In the genomic region with DNA sequence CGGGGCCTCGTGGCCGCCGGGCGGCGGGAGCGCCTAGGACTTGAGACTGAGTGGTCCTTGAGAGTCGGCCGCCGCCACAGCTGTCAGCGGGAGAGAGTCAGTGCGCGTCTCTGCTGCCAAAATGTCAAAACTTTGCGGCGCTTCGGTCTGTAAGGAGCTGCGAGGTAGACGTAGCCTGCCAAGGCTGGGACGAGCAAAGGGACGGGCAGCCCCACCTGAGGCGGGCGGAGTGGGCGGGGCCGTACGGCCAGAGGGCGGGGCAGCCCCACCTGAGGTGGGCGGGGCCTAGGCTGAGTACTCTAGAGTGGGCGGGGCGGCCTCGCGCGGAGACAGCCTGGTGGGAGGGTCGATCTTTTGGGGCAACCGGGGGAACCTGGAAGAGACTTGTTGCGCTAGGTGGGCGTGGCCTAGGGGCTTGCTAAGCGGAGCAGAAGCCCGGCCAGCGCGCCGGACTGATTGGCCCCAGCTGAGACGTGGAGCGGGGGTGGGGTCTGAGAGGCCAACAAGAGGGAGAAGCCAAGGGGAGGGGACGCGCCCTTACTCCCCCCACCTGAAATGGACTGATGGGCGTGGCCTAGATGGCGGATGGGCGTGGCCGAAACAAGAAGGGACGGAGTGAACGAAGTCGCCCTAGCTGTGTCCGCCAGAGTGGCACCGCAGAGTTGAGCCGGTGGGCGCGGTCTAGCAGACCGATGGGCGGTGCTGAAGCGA, we compare ENCODE assay signal across 8 mouse cellular contexts. TPM values are rescaled to one million over a fixed set of nuclear protein-coding genes. Genes with fewer than 3 reads are reported as not detected.
DNase-seq lines count a peak whose midpoint lies in the region; ATAC-seq and TF ChIP-seq lines count a peak whose summit lies in the region.

A gene (minus strand): TSS at position 232 of the 711 bp plus-strand sequence.

- no peaks in the 10 kb centered on the region for H3K27me3 ChIP-seq in limb, embryonic 14.5 days (ENCODE audit: control insufficient read depth, insufficient read depth, low read length)
- peaks cover 24% of the 10 kb centered on the region for H3K27me3 ChIP-seq in midbrain, postnatal 0 days (ENCODE audit: insufficient read depth, low read length)

- 0% methylated on average over 40 of the region's 60 CpGs for WGBS in limb, embryonic 14.5 days
- WGBS in midbrain, postnatal 0 days = 1% methylated on average over 58 of the region's 60 CpGs

- no peaks in the 10 kb centered on the region; the same call in 1 of the 2 replicates for H3K4me1 ChIP-seq in embryonic fibroblast, embryonic 13.5 days (ENCODE audit: control insufficient read depth, insufficient read depth, low read length)
- 0 out of 2 replicates have a peak, but pooled peaks cover 7% of the 10 kb centered on the region for H3K4me1 ChIP-seq in limb, embryonic 14.5 days (ENCODE audit: control insufficient read depth, insufficient read depth, low read length)
- peaks cover 3% of the 10 kb centered on the region; the same call in 1 of the 2 replicates for H3K4me1 ChIP-seq in midbrain, postnatal 0 days (ENCODE audit: insufficient read depth, low read length)

- peak within 1 kb of the TSS; percentile 74 for H3K4me2 ChIP-seq in limb, embryonic 14.5 days (replicated peaks; ENCODE audit: low read depth, low read length, severe bottlenecking)
- peak within 1 kb of the TSS; percentile 100 for H3K4me2 ChIP-seq in midbrain, postnatal 0 days (ENCODE audit: low read depth, low read length, poor library complexity, severe bottlenecking)

- no peaks in the 10 kb centered on the region for H3K9me3 ChIP-seq in limb, embryonic 14.5 days (ENCODE audit: control insufficient read depth, low read length)
- no peaks in the 10 kb centered on the region for H3K9me3 ChIP-seq in midbrain, postnatal 0 days (ENCODE audit: low read length)

- peak within 1 kb of the TSS; percentile 51 for H3K9ac ChIP-seq in limb, embryonic 14.5 days (ENCODE audit: low read depth, low read length, severe bottlenecking)
- peak within 1 kb of the TSS; percentile 42; the same call in 1 of the 2 replicates for H3K9ac ChIP-seq in midbrain, postnatal 0 days (replicated peaks; ENCODE audit: low read length, poor library complexity, severe bottlenecking)

- no peak; the same call in 1 of the 2 replicates for ATAC-seq in cerebellum, adult (ENCODE audit: insufficient number of reproducible peaks, low FRiP score, low TSS enrichment)
- ATAC-seq in limb, embryonic 14.5 days (ENCODE audit: low FRiP score, low read depth) = peak; percentile 91
- peak; percentile 73; the same call in 1 of the 2 replicates for ATAC-seq in midbrain, postnatal 0 days (ENCODE audit: low FRiP score)

- TF ChIP-seq CTCF in embryonic fibroblast, embryonic 13.5 days (IDR thresholded peaks at IDR 0.05; ENCODE audit: borderline replicate concordance, insufficient read depth, low read length) = no peak
- no peak for TF ChIP-seq CTCF in midbrain, postnatal 0 days (IDR thresholded peaks at IDR 0.05)

- H3K36me3 ChIP-seq in limb, embryonic 14.5 days (ENCODE audit: control insufficient read depth, insufficient read depth, low read length) = no peaks in the 10 kb centered on the region
- H3K36me3 ChIP-seq in midbrain, postnatal 0 days (ENCODE audit: insufficient read depth, low read length) = no peaks in the 10 kb centered on the region

- H3K4me3 ChIP-seq in embryonic fibroblast, embryonic 13.5 days (ENCODE audit: insufficient read depth, low read length) = peak within 1 kb of the TSS; percentile 72
- H3K4me3 ChIP-seq in limb, embryonic 14.5 days (replicated peaks; ENCODE audit: low read length) = peak within 1 kb of the TSS; percentile 50
- H3K4me3 ChIP-seq in midbrain, postnatal 0 days (ENCODE audit: low read depth, low read length) = peak within 1 kb of the TSS; percentile 53

- H3K27ac ChIP-seq in embryonic fibroblast, embryonic 13.5 days (ENCODE audit: insufficient read depth, low read length) = peak within 1 kb of the TSS; percentile 59; the same call in 1 of the 2 replicates
- H3K27ac ChIP-seq in limb, embryonic 14.5 days (replicated peaks; ENCODE audit: low read depth, low read length) = peak within 1 kb of the TSS; percentile 3; the same call in 1 of the 2 replicates
- H3K27ac ChIP-seq in midbrain, postnatal 0 days (ENCODE audit: low read depth, low read length) = no peak within 1 kb of the TSS

- peak; percentile 40 for TF ChIP-seq POLR2A in embryonic fibroblast, embryonic 13.5 days (IDR thresholded peaks at IDR 0.05; ENCODE audit: low read depth, low read length)
- peak; percentile 26; the same call in 1 of the 2 replicates for TF ChIP-seq POLR2A in limb, embryonic 14.5 days (IDR thresholded peaks at IDR 0.05; ENCODE audit: borderline replicate concordance, extremely low read depth, insufficient read depth, insufficient read length)

- peak; percentile 24 for DNase-seq in cerebellum, adult 11 months
- DNase-seq in heart, adult 9 months (ENCODE audit: low spot score in 2 of 2) = peak; percentile 79 to 84
- peak; percentile 99 for DNase-seq in kidney, adult 9 months
- DNase-seq in limb, embryonic 14.5 days (ENCODE audit: low spot score) = peak; percentile 96
- DNase-seq in midbrain, postnatal 0 days (ENCODE audit: low spot score) = peak; percentile 61
- peak; percentile 30 to 77 for DNase-seq in spleen, postnatal 10 days (ENCODE audit: low spot score in 2 of 2)

RNA-seq across cellular contexts. Expression of the gene that starts here (rescaled TPM):
- polyA plus RNA-seq in embryonic fibroblast, embryonic 13.5 days (2011; ENCODE audit: insufficient read length, low read depth, missing spikeins) = 5.1 and 7.5 TPM in 2 replicates
- 6.9 and 7.4 TPM in 2 replicates for polyA plus RNA-seq in limb, embryonic 14.5 days (2012; rRNA removed)
- polyA plus RNA-seq in limb, embryonic 14.5 days (2014; fragmentation: Nextera tagmentation; extraction: Ambion mirVana) = 9.2 and 9.6 TPM in 2 replicates
- 0.14 and 0.44 TPM in 2 replicates for total RNA-seq in midbrain, postnatal 0 days (2014; rRNA removed)
- 0.66 and 0.80 TPM in 2 replicates for polyA plus RNA-seq in midbrain, postnatal 0 days (2015; fragmentation: Nextera tagmentation; extraction: Ambion mirVana)

Comparison
In these comparisons a context has a peak if more than half of its experiments do, and no peak if none do; other contexts are left out.
1. Peak in DNase-seq, ATAC-seq, H3K4me3 ChIP-seq, H3K9ac ChIP-seq and H3K4me2 ChIP-seq in midbrain, postnatal 0 days; RNA of the gene not detected or under 1 TPM.
2. DNase-seq: peak in every context shown above with its lines; median percentile 99 in kidney, adult 9 months; 96 in limb, embryonic 14.5 days; 82 in heart, adult 9 months; 61 in midbrain, postnatal 0 days; 54 in spleen, postnatal 10 days; 24 in cerebellum, adult 11 months.